Mouse (Mus musculus) midbrain, embryonic 13.5 days (tissue): ENCODE measurements around the gene Plekha4. TPM values are rescaled to one million over a fixed set of nuclear protein-coding genes. Genes with fewer than 3 reads are reported as not detected.

Experiments
- ATAC-seq: fragments of 200-750 bp; cut with Nextera tagmentation; 2 replicates; pipeline ENCODE4 v1.8.0; 2017; ENCODE audit warnings: mild to moderate bottlenecking, moderate TSS enrichment, moderate library complexity
- H3K27ac ChIP-seq: fragments of 300-500 bp; sonication (generic); 2 replicates; pipeline ENCODE4 v1.5.1; 2015; ENCODE audit warnings: inconsistent platforms, mild to moderate bottlenecking, moderate library complexity
- H3K27me3 ChIP-seq: fragments of 300-500 bp; sonication (generic); 2 replicates; pipeline ENCODE4 v1.6.1; 2015; ENCODE audit warnings: mild to moderate bottlenecking, inconsistent platforms
- H3K36me3 ChIP-seq: fragments of 300-500 bp; sonication (generic); 2 replicates; pipeline ENCODE4 v1.6.1; 2015; ENCODE audit warnings: mild to moderate bottlenecking, inconsistent platforms
- H3K4me1 ChIP-seq: fragments of 300-500 bp; sonication (generic); replicated peaks from 2 replicates; pipeline ENCODE4 v1.6.1; 2015; ENCODE audit warnings: inconsistent platforms
- H3K4me2 ChIP-seq: fragments of 300-500 bp; sonication (generic); replicated peaks from 2 replicates; pipeline ENCODE4 v1.6.1; 2015; ENCODE audit warnings: moderate library complexity, mild to moderate bottlenecking, inconsistent platforms
- H3K4me3 ChIP-seq: fragments of 300-500 bp; sonication (generic); replicated peaks from 2 replicates; pipeline ENCODE4 v1.5.1; 2015; ENCODE audit warnings: mild to moderate bottlenecking, inconsistent platforms
- H3K9ac ChIP-seq: fragments of 300-500 bp; sonication (generic); replicated peaks from 2 replicates; pipeline ENCODE4 v1.6.1; 2015; ENCODE audit warnings: mild to moderate bottlenecking, inconsistent platforms
- H3K9me3 ChIP-seq: fragments of 300-500 bp; sonication (generic); 2 replicates; pipeline ENCODE4 v1.6.1; 2016; ENCODE audit warnings: mild to moderate bottlenecking, inconsistent platforms
- whole genome bisulfite sequencing: fragments of 180-500 bp; shearing (Covaris S2); methylation state at CpG from one replicate; pipeline ENCODE4 v1.1.7; 2015; 5-methylcytosine and 5-hydroxymethylcytosine counted together
- polyA plus RNA-seq: library from polyadenylated mRNA; unstranded; fragments of >200 nt; fragmentation: Nextera tagmentation; extraction: Ambion mirVana; gene quantifications from 2 replicates; pipeline ENCODE4 v1.2.1, GENCODE M21; 2015

Gene Plekha4
- polyA plus RNA-seq, 1 experiment from 2014 or later: 0.46 TPM

- Histone ChIP-seq H3K27me3 (no peaks in the 10 kb centered on the region), H3K4me2 (no peak overlapping the region), H3K9me3 (no peaks in the 10 kb centered on the region), H3K36me3 (no peaks in the 10 kb centered on the region), H3K9ac (no peak overlapping the region), H3K4me3 (no peak overlapping the region), H3K27ac (no peak overlapping the region), H3K4me1 (peaks cover 13% of the 10 kb centered on the region)
- 82% methylated on average over 2 of the region's 2 CpGs for WGBS
- no peak for ATAC-seq
Measured at GRCm38 (mm10) chr7:45564811-45565210, 38.7 kb downstream of the Plekha4 start.

- no peak overlapping the region for H3K4me3 ChIP-seq
- H3K9me3 ChIP-seq: no peaks in the 10 kb centered on the region
- ATAC-seq: no peak
- H3K27ac ChIP-seq: no peak overlapping the region
- WGBS: 89% methylated on average over 9 of the region's 9 CpGs
- no peak overlapping the region for H3K9ac ChIP-seq
- no peak overlapping the region for H3K4me2 ChIP-seq
- H3K4me1 ChIP-seq: peaks cover 13% of the 10 kb centered on the region
- H3K36me3 ChIP-seq: no peaks in the 10 kb centered on the region
- no peaks in the 10 kb centered on the region for H3K27me3 ChIP-seq
Measured at GRCm38 (mm10) chr7:45565446-45565845, 39.3 kb downstream of the Plekha4 start.

GRCm38 (mm10) chr7:45567112-45567779 is 41.1 kb downstream of the Plekha4 start:
- Histone ChIP-seq H3K4me2 (peak overlapping the region; percentile 80), H3K36me3 (no peaks in the 10 kb centered on the region), H3K9me3 (no peaks in the 10 kb centered on the region), H3K4me1 (peaks cover 29% of the 10 kb centered on the region), H3K4me3 (no peak overlapping the region), H3K9ac (no peak overlapping the region), H3K27ac (no peak overlapping the region), H3K27me3 (no peaks in the 10 kb centered on the region)
- ATAC-seq: no peak
- WGBS: 70% methylated on average over 8 of the region's 8 CpGs

GRCm38 (mm10) chr7:45567780-45568516 is 41.8 kb downstream of the Plekha4 start:
- under 1% methylated on average over 24 of the region's 24 CpGs for WGBS
- Histone ChIP-seq H3K36me3 (no peaks in the 10 kb centered on the region), H3K9me3 (no peaks in the 10 kb centered on the region), H3K9ac (peak overlapping the region; percentile 26), H3K27ac (peak overlapping the region; percentile 77), H3K27me3 (no peaks in the 10 kb centered on the region), H3K4me2 (peak overlapping the region; percentile 80), H3K4me3 (peak overlapping the region; percentile 48), H3K4me1 (peaks cover 29% of the 10 kb centered on the region)
- peak; percentile 94 for ATAC-seq

GRCm38 (mm10) chr7:45568601-45569473 is 42.7 kb downstream of the Plekha4 start:
- Histone ChIP-seq H3K27ac (peak overlapping the region; percentile 77), H3K4me1 (peaks cover 29% of the 10 kb centered on the region), H3K9ac (peak overlapping the region; percentile 26), H3K27me3 (no peaks in the 10 kb centered on the region), H3K9me3 (no peaks in the 10 kb centered on the region), H3K4me2 (peak overlapping the region; percentile 80), H3K36me3 (no peaks in the 10 kb centered on the region), H3K4me3 (peak overlapping the region; percentile 48)
- WGBS: 79% methylated on average over 10 of the region's 10 CpGs
- no peak for ATAC-seq

GRCm38 (mm10) chr7:45570103-45570741 is 44.1 kb downstream of the Plekha4 start, which contains the start of gene Bcat2:
TSS of gene Bcat2 (plus strand) at chr7:45570153.
- peak; percentile 78 for ATAC-seq
- peak within 1 kb of the TSS; percentile 89 for H3K9ac ChIP-seq
- no peaks in the 10 kb centered on the region for H3K36me3 ChIP-seq
- peak within 1 kb of the TSS; percentile 84 for H3K27ac ChIP-seq
- peak within 1 kb of the TSS; percentile 79 for H3K4me2 ChIP-seq
- under 1% methylated on average over 42 of the region's 42 CpGs for WGBS
- H3K9me3 ChIP-seq: no peaks in the 10 kb centered on the region
- peaks cover 29% of the 10 kb centered on the region for H3K4me1 ChIP-seq
- no peaks in the 10 kb centered on the region for H3K27me3 ChIP-seq
- H3K4me3 ChIP-seq: peak within 1 kb of the TSS; percentile 71

- Histone ChIP-seq H3K4me2 (no peak overlapping the region), H3K9ac (no peak overlapping the region), H3K36me3 (peaks cover 12% of the 10 kb centered on the region), H3K9me3 (no peaks in the 10 kb centered on the region), H3K4me1 (peaks cover 29% of the 10 kb centered on the region), H3K27ac (no peak overlapping the region), H3K4me3 (no peak overlapping the region), H3K27me3 (no peaks in the 10 kb centered on the region)
- no peak for ATAC-seq
- WGBS: 67% methylated on average over 1 of the region's 1 CpGs
Measured at GRCm38 (mm10) chr7:45571966-45572365, 45.8 kb downstream of the Plekha4 start.

GRCm38 (mm10) chr7:45573954-45574353 is 47.8 kb downstream of the Plekha4 start:
- H3K27ac ChIP-seq: no peak overlapping the region
- peaks cover 16% of the 10 kb centered on the region for H3K4me1 ChIP-seq
- no peak overlapping the region for H3K4me3 ChIP-seq
- H3K9me3 ChIP-seq: no peaks in the 10 kb centered on the region
- no peak overlapping the region for H3K4me2 ChIP-seq
- WGBS: 80% methylated on average over 8 of the region's 8 CpGs
- peaks cover 17% of the 10 kb centered on the region for H3K36me3 ChIP-seq
- no peaks in the 10 kb centered on the region for H3K27me3 ChIP-seq
- ATAC-seq: no peak
- no peak overlapping the region for H3K9ac ChIP-seq

- Histone ChIP-seq H3K4me1 (peaks cover 16% of the 10 kb centered on the region), H3K36me3 (peaks cover 17% of the 10 kb centered on the region), H3K9ac (no peak overlapping the region), H3K4me3 (no peak overlapping the region), H3K9me3 (no peaks in the 10 kb centered on the region), H3K27ac (no peak overlapping the region), H3K27me3 (no peaks in the 10 kb centered on the region), H3K4me2 (no peak overlapping the region)
- no peak for ATAC-seq
- 86% methylated on average over 15 of the region's 15 CpGs for WGBS
Measured at GRCm38 (mm10) chr7:45574472-45575379, 48.6 kb downstream of the Plekha4 start.

GRCm38 (mm10) chr7:45585923-45586322 is 59.8 kb downstream of the Plekha4 start:
- peaks cover 21% of the 10 kb centered on the region for H3K36me3 ChIP-seq
- H3K9me3 ChIP-seq: no peaks in the 10 kb centered on the region
- no peak overlapping the region for H3K4me2 ChIP-seq
- no peak for ATAC-seq
- H3K9ac ChIP-seq: no peak overlapping the region
- no peaks in the 10 kb centered on the region for H3K27me3 ChIP-seq
- H3K4me1 ChIP-seq: peaks cover 4% of the 10 kb centered on the region
- H3K27ac ChIP-seq: no peak overlapping the region
- H3K4me3 ChIP-seq: no peak overlapping the region
- WGBS: 93% methylated on average over 6 of the region's 6 CpGs
